Mouse (Mus musculus) embryonic fibroblast, embryonic 13.5 days (primary cell): ENCODE measurements at regions not wholly inside any gene's neighbourhood (a gene's known extent, or its start where the extent isn't known, plus 50 kb on each side); places are given as distances from the start of the nearest gene placed in this dataset.

Experiments
- CTCF ChIP-seq: IDR thresholded peaks from 2 replicates; pipeline ENCODE4 v1.5.1; 2011; ENCODE audit warnings: mild to moderate bottlenecking, control low read depth, low read length, moderate library complexity, borderline replicate concordance; ENCODE audit not compliant: insufficient read depth
- POLR2A ChIP-seq: IDR thresholded peaks from 2 replicates; pipeline ENCODE4 v1.6.1; 2011; ENCODE audit warnings: low read depth, mild to moderate bottlenecking, control low read depth, low read length, moderate library complexity

GRCm38 (mm10) chr4:52666768-52667480 lies 70.8 kb downstream of the Toporsl start:
- TF ChIP-seq CTCF (no peak), POLR2A (no peak)
